Mouse (Mus musculus) embryo, embryonic 10 days (tissue): Measurements from ENCODE around the gene Ubl4b.
A peak's percentile ranks its signal among the peaks of the same experiment; 100 is the strongest.

ENCODE experiments used
- DNase-seq: peaks from one replicate; pipeline ENCODE4 v3.0.0-alpha.2; 2015; ENCODE audit warnings: low spot score

Ubl4b gene

GRCm38 (mm10) chr3:107554842-107555241 is at the start of gene Ubl4b:
Gene Ubl4b, minus strand, starts transcription at chr3:107555073.
- no peak for DNase-seq

- DNase-seq, result no peak
These were observed 45.3 kb upstream of the Ubl4b start for GRCm38 (mm10) chr3:107600127-107600526.

- no peak for DNase-seq
These were observed 42.9 kb upstream of the Ubl4b start for GRCm38 (mm10) chr3:107597586-107598389.

GRCm38 (mm10) chr3:107597134-107597533 is 42.3 kb upstream of the Ubl4b start:
- no peak for DNase-seq

DNA sequence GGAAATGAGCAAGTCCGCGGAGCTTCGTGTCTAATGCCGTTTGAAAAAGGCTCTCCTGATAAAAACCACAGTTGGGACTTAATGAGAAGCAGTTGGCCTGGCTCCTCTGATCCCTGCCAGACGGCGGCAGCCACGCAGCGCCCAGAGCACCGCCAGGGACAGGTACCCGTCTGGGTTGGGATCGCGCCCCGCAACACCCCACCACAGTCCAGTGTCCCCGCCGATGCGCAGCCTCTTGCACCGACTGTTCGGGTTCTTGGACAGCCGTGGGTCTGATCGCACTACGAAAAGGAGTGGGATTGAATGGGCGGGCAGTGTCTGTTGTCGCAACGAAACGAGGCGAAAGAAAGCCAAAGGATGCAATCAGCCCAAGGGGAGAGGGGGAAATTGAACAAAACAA is 41.7 kb upstream of the Ubl4b start:
- peak; percentile 66 for DNase-seq

GRCm38 (mm10) chr3:107595938-107596461 is 41.1 kb upstream of the Ubl4b start:
- peak; percentile 51 for DNase-seq

GRCm38 (mm10) chr3:107595264-107595937 is 40.5 kb upstream of the Ubl4b start:
- DNase-seq, result no peak

DNA sequence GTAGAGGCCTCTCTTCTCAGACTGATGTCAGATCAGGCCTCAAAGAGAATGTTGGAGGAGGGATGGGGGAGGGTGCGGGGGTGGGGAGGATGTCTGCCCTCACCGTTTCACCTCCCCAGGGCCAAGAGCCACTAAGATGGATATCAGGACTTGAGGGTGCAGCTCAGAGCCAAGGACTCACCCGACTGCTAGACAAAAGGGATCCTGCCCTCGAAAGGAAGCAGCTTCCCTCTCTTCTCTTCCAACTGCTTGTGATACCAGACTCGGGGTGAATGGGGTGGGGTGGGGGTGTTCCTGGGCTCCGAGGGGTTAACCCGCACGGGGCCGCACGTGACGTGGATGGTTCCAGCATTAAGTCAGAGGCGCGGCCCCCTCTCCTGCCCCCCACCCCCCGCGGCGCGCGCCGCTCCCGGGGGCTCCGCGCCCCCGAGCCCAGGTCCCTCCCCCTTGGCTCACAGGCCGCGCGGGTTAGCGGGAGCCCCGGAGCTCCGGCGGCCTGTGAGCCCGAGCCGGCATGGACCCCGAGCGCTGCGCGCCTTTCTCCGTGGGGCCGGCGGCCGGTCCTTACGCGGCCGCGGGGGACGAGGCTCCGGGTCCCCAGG is 39.9 kb upstream of the Ubl4b start, which contains the start of gene Alx3:
Gene Alx3 (plus strand): TSS at position 370 of the 602 bp plus-strand sequence.
- no peak for DNase-seq

DNA sequence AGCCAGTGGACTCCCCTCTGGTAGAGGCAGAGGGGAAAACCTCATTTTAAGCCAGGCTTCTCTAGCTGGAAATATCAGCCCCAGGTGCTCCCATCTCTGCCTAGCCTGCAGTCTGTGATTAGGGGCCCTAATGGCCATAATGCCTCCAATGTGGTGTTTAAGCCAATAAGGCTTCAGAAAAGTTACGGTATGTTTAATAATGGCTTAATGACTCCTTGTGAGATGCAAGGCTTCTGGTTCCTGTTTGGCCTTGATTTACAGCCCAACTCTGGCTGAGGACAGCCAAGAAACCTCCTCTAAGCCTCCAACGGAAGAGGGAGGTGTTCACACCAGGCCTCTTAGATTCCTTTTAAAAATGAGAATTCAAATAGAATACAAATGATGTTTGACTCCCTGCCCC is 38.8 kb upstream of the Ubl4b start:
- DNase-seq, result no peak

DNA sequence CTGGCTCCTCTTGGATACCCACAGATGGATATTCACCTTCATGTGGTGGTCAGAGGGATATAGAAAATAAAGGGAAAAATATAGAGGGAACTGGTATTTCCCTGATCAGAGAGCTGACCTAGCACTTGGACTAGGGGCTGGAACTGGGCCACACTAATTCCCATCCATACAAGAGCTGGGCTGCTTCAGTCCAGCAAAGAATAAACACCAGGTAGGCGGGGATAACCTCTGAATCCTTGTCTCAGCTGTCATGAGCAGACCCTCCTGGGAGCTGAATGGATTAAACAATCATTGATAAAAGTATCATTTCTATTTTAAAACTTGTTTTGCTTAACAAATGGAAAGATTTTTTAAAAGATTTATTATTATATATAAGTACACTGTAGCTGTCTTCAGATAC is 36.7 kb upstream of the Ubl4b start:
- DNase-seq, result no peak

- no peak for DNase-seq
These were observed 31.6 kb upstream of the Ubl4b start for GRCm38 (mm10) chr3:107586504-107586903.

DNA sequence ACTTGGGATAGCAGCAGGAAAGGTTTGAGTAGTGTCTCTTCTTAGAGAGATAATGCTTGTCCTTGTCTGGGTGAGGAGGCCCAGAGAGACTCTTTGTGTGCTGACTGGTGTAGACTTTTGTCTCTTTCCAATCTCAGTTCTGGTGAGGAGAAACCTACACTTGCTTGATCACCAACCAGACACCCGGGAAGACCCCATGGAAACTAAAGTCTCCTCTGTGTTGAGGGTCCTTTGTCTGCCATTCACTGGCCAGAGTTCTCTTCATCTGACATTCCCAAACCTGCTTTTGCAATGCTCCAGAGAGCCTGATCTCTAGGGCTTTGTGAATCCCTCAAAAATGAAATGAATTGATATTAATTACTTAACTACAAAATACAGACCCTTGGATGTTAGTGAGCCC is 29.0 kb upstream of the Ubl4b start:
- DNase-seq, result no peak

- DNase-seq, result peak; percentile 65
These were observed 28.2 kb upstream of the Ubl4b start for GRCm38 (mm10) chr3:107582875-107583767.

- DNase-seq, result no peak
These were observed 27.4 kb upstream of the Ubl4b start for GRCm38 (mm10) chr3:107582130-107582874.

DNA sequence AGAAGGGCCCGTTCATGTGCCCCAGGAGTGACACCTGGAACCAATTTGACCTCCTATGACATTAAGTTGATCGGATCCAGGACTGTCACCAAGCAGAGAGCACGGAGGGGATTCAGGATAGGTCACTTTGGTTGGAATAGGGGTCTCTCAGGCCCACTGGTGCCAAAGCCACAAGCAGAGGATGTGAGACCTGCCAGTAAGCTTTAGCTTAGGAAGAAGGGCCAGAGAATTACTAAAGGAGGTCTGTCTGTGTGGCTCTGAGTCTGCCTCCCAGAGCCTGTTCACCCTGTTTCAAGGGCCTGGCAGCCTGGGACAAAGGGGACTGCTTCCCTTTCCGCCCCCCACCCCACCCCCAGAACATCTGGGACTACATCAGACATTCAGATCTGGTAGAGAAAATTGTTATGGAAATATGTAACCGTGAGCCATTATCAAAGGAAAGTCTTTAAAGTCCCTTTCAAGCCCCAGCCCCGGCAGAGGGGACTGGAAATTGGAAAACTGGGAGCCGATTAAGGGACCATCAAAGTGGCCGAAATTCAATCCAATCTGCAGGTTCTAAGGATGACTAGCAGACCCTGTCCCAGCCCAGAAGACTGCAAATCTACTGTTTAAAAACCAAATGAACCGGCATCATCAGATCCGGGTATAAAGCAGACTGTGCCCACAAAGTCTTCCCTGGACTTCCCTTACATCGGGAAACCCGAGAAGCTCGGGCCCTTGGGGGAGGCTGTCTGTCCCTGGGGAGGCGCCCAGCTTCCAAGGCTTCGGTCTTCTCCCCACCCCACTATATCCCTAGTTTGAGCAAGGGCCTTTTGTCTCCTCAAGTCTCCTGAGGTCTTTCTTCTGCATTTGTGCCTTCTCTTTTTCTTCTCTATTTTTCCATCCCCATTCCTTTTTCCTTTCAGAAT is 26.5 kb upstream of the Ubl4b start:
- peak; percentile 17 for DNase-seq

- peak; percentile 51 for DNase-seq
These were observed 24.6 kb upstream of the Ubl4b start for GRCm38 (mm10) chr3:107579466-107579865.

DNA sequence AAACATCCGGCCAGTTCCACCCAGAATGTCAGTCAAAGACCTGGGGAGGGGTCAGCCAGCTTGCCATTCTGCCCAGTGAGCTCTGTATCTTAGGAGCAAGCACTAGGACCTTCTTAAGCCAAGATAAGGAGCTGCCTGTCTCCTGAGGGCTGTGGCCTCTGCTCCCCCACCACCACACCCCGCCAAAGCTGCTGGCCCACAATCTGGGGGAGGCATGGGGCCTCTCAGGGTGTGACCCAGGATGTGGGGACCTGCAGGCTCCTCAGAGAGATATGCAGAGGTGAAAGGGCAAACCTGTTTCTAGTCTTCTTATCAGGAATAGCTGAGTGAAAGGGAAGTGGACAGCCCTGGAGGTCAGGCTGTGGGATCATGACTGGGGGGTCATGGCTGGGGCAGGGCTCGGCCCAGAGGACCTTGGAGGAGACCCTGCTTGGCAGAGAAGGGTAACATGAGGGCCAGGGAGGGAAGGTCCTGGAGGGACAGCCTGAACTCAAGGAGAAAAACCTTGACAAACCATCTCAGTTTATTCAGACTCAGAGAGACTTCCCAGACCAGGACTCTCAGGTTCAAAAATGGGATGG is 23.0 kb upstream of the Ubl4b start:
- peak; percentile 39 for DNase-seq

DNA sequence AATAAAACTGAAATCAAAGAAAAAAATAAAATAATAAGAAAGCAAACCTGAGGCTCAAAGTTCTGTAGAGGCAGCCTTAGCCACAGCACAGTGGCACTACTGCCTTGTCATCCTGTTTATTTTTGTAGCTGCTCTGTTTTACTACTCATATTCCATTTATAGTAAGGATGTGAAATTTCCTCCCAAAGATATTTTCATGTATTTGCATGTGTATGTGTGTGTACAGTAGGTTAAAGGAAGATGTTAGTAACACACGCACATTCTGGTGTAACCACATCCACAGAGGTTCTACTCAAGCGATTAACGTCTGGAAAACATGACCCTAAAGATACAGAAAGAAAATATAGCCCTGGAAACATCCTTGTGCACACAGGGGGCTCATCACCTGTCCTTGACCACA is 21.9 kb upstream of the Ubl4b start:
- DNase-seq, result no peak

GRCm38 (mm10) chr3:107571205-107571604 is 16.3 kb upstream of the Ubl4b start:
- peak; percentile 31 for DNase-seq

DNA sequence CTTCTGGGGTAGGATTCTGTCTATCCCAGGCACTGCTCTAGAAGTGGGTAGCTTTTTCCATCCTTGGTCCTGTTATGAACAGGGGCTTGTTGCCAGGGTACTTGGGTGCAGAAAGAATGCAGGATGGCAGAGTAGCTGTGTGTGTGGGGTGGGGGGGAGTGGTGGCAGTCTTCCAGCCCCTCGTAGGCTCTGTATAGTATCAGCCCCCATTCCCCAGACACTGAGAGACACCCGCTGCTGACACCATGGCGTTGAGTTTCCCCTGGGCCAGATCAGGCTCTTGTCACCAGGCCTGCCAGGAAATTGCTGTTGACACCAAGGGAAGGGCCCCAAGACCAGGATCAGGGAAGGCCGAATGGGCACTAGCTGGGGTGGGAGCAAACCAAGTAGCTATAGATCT is 13.8 kb upstream of the Ubl4b start:
- no peak for DNase-seq
